Comparison of ENCODE assay signal across 10 mouse cellular contexts in genomic region chr10:66994469-66994868, GRCm38 (mm10).
DNase-seq lines count a peak whose midpoint lies in the region; ATAC-seq and TF ChIP-seq lines count a peak whose summit lies in the region.
"Had no signal": no experiment of that assay in that cellular context is flagged by ENCODE, and none has a peak within 500 bp of the region (broad histone marks: within the 10 kb centered on the region; RNA-seq: fewer than 3 reads in every experiment).

No protein-coding gene starts in this region.

- no peak for TF ChIP-seq EP300 in stomach, postnatal 0 days (optimal IDR thresholded peaks at IDR 0.05)

- no peaks in the 10 kb centered on the region for H3K36me3 ChIP-seq in midbrain, embryonic 16.5 days (ENCODE audit: control insufficient read depth, insufficient read depth, low read length)
- H3K36me3 ChIP-seq in midbrain, embryonic 11.5 days (ENCODE audit: control insufficient read depth, insufficient read depth, low read length): no peaks in the 10 kb centered on the region
- H3K36me3 ChIP-seq in stomach, postnatal 0 days (ENCODE audit: control insufficient read depth, insufficient read depth, low read length): no peaks in the 10 kb centered on the region

- no peak overlapping the region for H3K4me2 ChIP-seq in midbrain, embryonic 16.5 days (ENCODE audit: low read length)
- no peak overlapping the region for H3K4me2 ChIP-seq in midbrain, embryonic 11.5 days
- H3K4me2 ChIP-seq in stomach, postnatal 0 days (replicated peaks; ENCODE audit: low read depth): no peak overlapping the region

- peak; percentile 14 to 20 for DNase-seq in heart, adult 18-20 months
- DNase-seq in heart, postnatal 25 days (ENCODE audit: low spot score): no peak
- DNase-seq in midbrain, embryonic 11.5 days (ENCODE audit: low spot score, missing footprints): no peak
- DNase-seq in heart, postnatal 14 days: peak; percentile 22 to 47
- DNase-seq in stomach, postnatal 0 days (ENCODE audit: low spot score): peak; percentile 29
- no peak for DNase-seq in frontal cortex, postnatal 14 days (ENCODE audit: low spot score in 2 of 2)
- DNase-seq in layer of hippocampus, adult 11-12 months (ENCODE audit: low spot score): no peak
- DNase-seq: cerebellum, postnatal 25 days; thymus, postnatal 14 days had no signal

- no peaks in the 10 kb centered on the region for H3K4me1 ChIP-seq in midbrain, embryonic 16.5 days (ENCODE audit: control insufficient read depth, insufficient read depth, low read length)
- no peaks in the 10 kb centered on the region for H3K4me1 ChIP-seq in midbrain, embryonic 11.5 days (ENCODE audit: control insufficient read depth, insufficient read depth, low read length)
- H3K4me1 ChIP-seq in stomach, postnatal 0 days (replicated peaks; ENCODE audit: control insufficient read depth, insufficient read depth): no peaks in the 10 kb centered on the region

- H3K27ac ChIP-seq in midbrain, embryonic 16.5 days (ENCODE audit: low read length): 0 out of 2 replicates have a peak overlapping the region, but pooled peaks have one; percentile 19
- H3K27ac ChIP-seq in midbrain, embryonic 11.5 days (ENCODE audit: low read depth, low read length): no peak overlapping the region
- peak overlapping the region; percentile 1; the same call in 1 of the 2 replicates for H3K27ac ChIP-seq in stomach, postnatal 0 days (replicated peaks)

- ATAC-seq in midbrain, embryonic 16.5 days: no peak
- ATAC-seq in midbrain, embryonic 11.5 days (ENCODE audit: low FRiP score): no peak
- ATAC-seq in stomach, postnatal 0 days (ENCODE audit: low FRiP score, low TSS enrichment): peak; percentile 51; the same call in 1 of the 2 replicates

- no peaks in the 10 kb centered on the region for H3K9me3 ChIP-seq in midbrain, embryonic 16.5 days (replicated peaks; ENCODE audit: control insufficient read depth, low read length, poor library complexity, severe bottlenecking)
- no peaks in the 10 kb centered on the region for H3K9me3 ChIP-seq in midbrain, embryonic 11.5 days (ENCODE audit: control insufficient read depth, low read length)
- no peaks in the 10 kb centered on the region for H3K9me3 ChIP-seq in stomach, postnatal 0 days (ENCODE audit: control insufficient read depth, low read length)

- no peak overlapping the region for H3K4me3 ChIP-seq in midbrain, embryonic 16.5 days (ENCODE audit: low read depth, low read length)
- H3K4me3 ChIP-seq in midbrain, embryonic 11.5 days (ENCODE audit: low read depth, low read length): no peak overlapping the region
- H3K4me3 ChIP-seq in stomach, postnatal 0 days (ENCODE audit: low read depth, low read length): no peak overlapping the region

- WGBS in midbrain, embryonic 16.5 days: 77% methylated on average over 5 of the region's 5 CpGs
- WGBS in midbrain, embryonic 11.5 days: 85% methylated on average over 5 of the region's 5 CpGs
- WGBS in stomach, postnatal 0 days: 27% methylated on average over 5 of the region's 5 CpGs

- TF ChIP-seq CTCF in stomach, postnatal 0 days (IDR thresholded peaks at IDR 0.05; ENCODE audit: low read depth): no peak

- H3K27me3 ChIP-seq in midbrain, embryonic 16.5 days (ENCODE audit: control insufficient read depth, insufficient read depth, low read depth, low read length): no peaks in the 10 kb centered on the region
- no peaks in the 10 kb centered on the region for H3K27me3 ChIP-seq in midbrain, embryonic 11.5 days (ENCODE audit: control insufficient read depth, insufficient read depth, low read length)
- no peaks in the 10 kb centered on the region for H3K27me3 ChIP-seq in stomach, postnatal 0 days (ENCODE audit: control insufficient read depth, insufficient read depth, low read length)

- no peak overlapping the region for H3K9ac ChIP-seq in midbrain, embryonic 16.5 days (ENCODE audit: low read depth, low read length)
- no peak overlapping the region for H3K9ac ChIP-seq in midbrain, embryonic 11.5 days (ENCODE audit: low read length)
- H3K9ac ChIP-seq in stomach, postnatal 0 days (ENCODE audit: low read length): 0 out of 2 replicates have a peak overlapping the region, but pooled peaks have one; percentile 5

- intact Hi-C loops in heart, postnatal 25 days (cut with DNase I): no loop called here
- intact Hi-C loops in heart, postnatal 14 days (cut with DNase I): no loop called here

Comparison
In these comparisons a context has a peak if more than half of its experiments do, and no peak if none do; other contexts are left out.
1. DNase-seq: peak in heart, adult 18-20 months (2 of 2), heart, postnatal 14 days (2 of 2) and stomach, postnatal 0 days (single experiment); none in heart, postnatal 25 days (single experiment), midbrain, embryonic 11.5 days (single experiment), frontal cortex, postnatal 14 days (0 of 2) and layer of hippocampus, adult 11-12 months (single experiment).